Mouse (Mus musculus): ENCODE data around the gene Satb1. TPM values are rescaled to one million over a fixed set of nuclear protein-coding genes. Genes with fewer than 3 reads are reported as not detected.
A peak's percentile ranks its signal among the peaks of the same experiment; 100 is the strongest.

The Satb1 gene
- polyA plus RNA-seq, 1 experiment, result 873 TPM

- peaks cover 20% of the 10 kb centered on the region for H3K36me3 ChIP-seq (ENCODE audit: control insufficient read depth, insufficient read depth, low read length)
- H3K4me1 ChIP-seq (replicated peaks; ENCODE audit: control insufficient read depth, insufficient read depth, low read length), result peaks cover 11% of the 10 kb centered on the region
- no peak overlapping the region for H3K4me3 ChIP-seq (ENCODE audit: control insufficient read depth, insufficient read depth, low read length)
- no peak for DNase-seq
- H3K27ac ChIP-seq (ENCODE audit: control insufficient read depth, insufficient read depth, low read length), result no peak overlapping the region
- no peaks in the 10 kb centered on the region for H3K27me3 ChIP-seq (ENCODE audit: control insufficient read depth, insufficient read depth, low read length)
- 55% methylated on average over 1 of the region's 1 CpGs for WGBS
- TF ChIP-seq POLR2A (IDR thresholded peaks at IDR 0.05; ENCODE audit: control insufficient read depth, extremely low read depth, insufficient read depth, low read length, poor library complexity) (no peak), CTCF (IDR thresholded peaks at IDR 0.05; ENCODE audit: borderline replicate concordance, control insufficient read depth, extremely low read depth, insufficient read depth, low read length, poor library complexity) (no peak)
Measured at GRCm38 (mm10) chr17:51836901-51837300, 3.8 kb upstream of the Satb1 start.

GRCm38 (mm10) chr17:51836243-51836642 lies 3.2 kb upstream of the Satb1 start:
- WGBS, result 94% methylated on average over 5 of the region's 5 CpGs
- no peak overlapping the region for H3K27ac ChIP-seq (ENCODE audit: control insufficient read depth, insufficient read depth, low read length)
- no peak overlapping the region for H3K4me3 ChIP-seq (ENCODE audit: control insufficient read depth, insufficient read depth, low read length)
- no peak for DNase-seq
- TF ChIP-seq POLR2A (IDR thresholded peaks at IDR 0.05; ENCODE audit: control insufficient read depth, extremely low read depth, insufficient read depth, low read length, poor library complexity) (no peak), CTCF (IDR thresholded peaks at IDR 0.05; ENCODE audit: borderline replicate concordance, control insufficient read depth, extremely low read depth, insufficient read depth, low read length, poor library complexity) (no peak)
- H3K36me3 ChIP-seq (ENCODE audit: control insufficient read depth, insufficient read depth, low read length), result peaks cover 18% of the 10 kb centered on the region
- H3K4me1 ChIP-seq (replicated peaks; ENCODE audit: control insufficient read depth, insufficient read depth, low read length), result peaks cover 11% of the 10 kb centered on the region
- no peaks in the 10 kb centered on the region for H3K27me3 ChIP-seq (ENCODE audit: control insufficient read depth, insufficient read depth, low read length)

DNA sequence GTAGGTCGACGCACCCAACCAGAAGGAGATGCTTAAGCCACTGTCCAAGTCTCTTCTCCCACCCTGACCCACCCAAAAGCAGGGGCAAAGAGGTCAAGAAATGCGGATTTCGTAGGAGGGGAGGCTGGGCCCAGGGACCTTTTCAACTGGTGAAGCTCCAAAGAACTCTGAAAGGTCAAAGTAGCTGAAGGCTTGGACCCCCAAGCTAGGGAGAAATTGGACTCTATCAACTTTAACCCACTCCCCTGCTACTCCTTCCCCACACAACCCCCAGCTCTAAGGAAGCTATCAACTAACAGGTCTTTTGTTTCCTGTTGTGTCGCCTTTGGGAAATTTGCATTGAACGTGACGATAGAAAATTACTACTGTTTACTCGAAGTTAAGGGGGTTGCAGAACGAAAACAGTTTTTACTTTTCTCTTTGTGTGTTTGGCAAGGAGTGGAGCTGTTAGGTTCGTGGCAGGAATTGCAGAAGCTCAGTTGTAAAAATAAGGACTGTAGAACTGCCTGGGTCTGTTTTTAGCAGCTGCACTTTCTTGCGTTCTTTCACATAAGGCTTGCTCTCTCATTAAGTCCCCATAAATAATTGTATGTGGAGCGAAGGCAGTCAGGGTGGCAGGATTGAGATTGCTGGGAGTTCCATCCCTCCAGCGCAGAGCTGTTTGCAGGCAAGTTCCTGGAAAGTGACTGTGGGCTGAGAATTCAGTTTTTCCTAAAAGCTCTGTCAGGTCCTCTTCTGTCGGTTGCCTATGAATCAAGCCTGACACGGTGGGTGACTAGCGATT lies 680 bp upstream of the Satb1 start:
- DNase-seq, result no peak
- 2% methylated on average over 16 of the region's 16 CpGs for WGBS
- Histone ChIP-seq H3K4me3 (ENCODE audit: control insufficient read depth, insufficient read depth, low read length) (peak overlapping the region; percentile 90), H3K27ac (ENCODE audit: control insufficient read depth, insufficient read depth, low read length) (peak overlapping the region; percentile 99), H3K36me3 (ENCODE audit: control insufficient read depth, insufficient read depth, low read length) (peaks cover 4% of the 10 kb centered on the region), H3K27me3 (ENCODE audit: control insufficient read depth, insufficient read depth, low read length) (no peaks in the 10 kb centered on the region), H3K4me1 (replicated peaks; ENCODE audit: control insufficient read depth, insufficient read depth, low read length) (peaks cover 11% of the 10 kb centered on the region)
- TF ChIP-seq POLR2A (IDR thresholded peaks at IDR 0.05; ENCODE audit: control insufficient read depth, extremely low read depth, insufficient read depth, low read length, poor library complexity) (no peak), CTCF (IDR thresholded peaks at IDR 0.05; ENCODE audit: borderline replicate concordance, control insufficient read depth, extremely low read depth, insufficient read depth, low read length, poor library complexity) (no peak)

DNA sequence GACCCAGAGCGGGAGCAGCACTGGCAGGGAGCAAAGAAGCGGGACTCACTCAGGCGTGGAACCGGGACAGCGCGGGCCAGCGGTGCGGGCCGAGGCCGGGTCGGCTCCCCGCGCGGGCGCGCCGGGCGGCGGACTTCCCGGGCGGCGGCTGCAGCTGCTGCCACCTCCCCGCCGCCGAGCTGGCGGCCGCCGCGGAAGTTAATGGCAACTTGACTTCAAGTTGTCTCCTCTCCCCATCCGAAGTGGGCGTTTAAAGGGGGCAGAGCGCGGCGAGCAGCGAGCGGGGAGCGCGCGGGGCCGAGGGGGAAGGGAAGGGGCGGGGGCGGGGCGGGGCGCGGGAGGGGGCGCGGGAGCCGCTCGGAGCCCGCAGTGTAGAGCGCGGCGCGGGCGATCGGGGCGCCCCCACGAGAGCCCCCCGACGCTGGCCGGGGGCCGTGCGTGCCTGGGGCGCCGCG lies 642 bp downstream of the Satb1 start:
- WGBS, result under 1% methylated on average over 33 of the region's 66 CpGs
- H3K36me3 ChIP-seq (ENCODE audit: control insufficient read depth, insufficient read depth, low read length), result peaks cover 15% of the 10 kb centered on the region
- peak overlapping the region; percentile 98 for H3K27ac ChIP-seq (ENCODE audit: control insufficient read depth, insufficient read depth, low read length)
- H3K4me3 ChIP-seq (ENCODE audit: control insufficient read depth, insufficient read depth, low read length), result peak overlapping the region; percentile 90
- H3K4me1 ChIP-seq (replicated peaks; ENCODE audit: control insufficient read depth, insufficient read depth, low read length), result peaks cover 11% of the 10 kb centered on the region
- H3K27me3 ChIP-seq (ENCODE audit: control insufficient read depth, insufficient read depth, low read length), result no peaks in the 10 kb centered on the region
- TF ChIP-seq POLR2A (IDR thresholded peaks at IDR 0.05; ENCODE audit: control insufficient read depth, extremely low read depth, insufficient read depth, low read length, poor library complexity), result peak; percentile 95
- TF ChIP-seq CTCF (IDR thresholded peaks at IDR 0.05; ENCODE audit: borderline replicate concordance, control insufficient read depth, extremely low read depth, insufficient read depth, low read length, poor library complexity), result no peak
- DNase-seq, result peak; percentile 86

DNA sequence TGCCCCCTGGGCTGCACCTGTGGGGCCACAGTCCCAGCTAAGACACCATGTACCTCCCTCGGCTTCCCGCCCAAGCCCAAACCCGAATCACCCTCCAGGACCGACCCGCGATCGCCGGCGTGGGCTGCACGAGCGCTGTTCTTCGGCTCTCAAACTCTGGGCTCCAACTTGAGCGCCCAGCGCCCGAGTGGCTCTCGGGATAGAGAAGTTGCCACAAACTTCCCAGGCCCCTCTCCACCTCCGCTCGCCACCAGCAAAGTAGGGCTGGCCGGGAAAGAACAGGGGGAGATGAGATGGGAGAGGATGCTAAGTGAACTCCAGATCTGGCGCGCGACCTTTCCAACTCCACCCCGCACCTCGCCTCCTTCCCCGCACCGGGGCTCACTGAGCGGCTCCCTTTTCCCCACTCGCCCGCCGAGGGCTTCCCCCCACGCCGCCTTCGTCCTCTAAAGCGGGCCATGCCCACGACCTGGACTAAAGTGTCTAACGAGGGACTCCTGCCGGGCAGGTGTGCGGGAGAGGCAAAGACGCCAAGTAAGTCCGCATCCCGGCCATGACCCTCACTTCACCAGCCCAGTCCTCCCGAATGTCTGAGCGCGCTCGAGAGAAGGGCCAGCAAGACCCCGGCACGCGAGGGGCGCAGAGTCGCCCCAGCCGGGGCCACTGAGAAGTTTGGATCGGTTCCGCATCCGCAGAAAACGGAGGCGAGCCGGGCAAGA lies 1.2 kb downstream of the Satb1 start:
- H3K36me3 ChIP-seq (ENCODE audit: control insufficient read depth, insufficient read depth, low read length), result peaks cover 18% of the 10 kb centered on the region
- H3K4me3 ChIP-seq (ENCODE audit: control insufficient read depth, insufficient read depth, low read length), result peak overlapping the region; percentile 90
- H3K27me3 ChIP-seq (ENCODE audit: control insufficient read depth, insufficient read depth, low read length), result no peaks in the 10 kb centered on the region
- no peak for TF ChIP-seq POLR2A (IDR thresholded peaks at IDR 0.05; ENCODE audit: control insufficient read depth, extremely low read depth, insufficient read depth, low read length, poor library complexity)
- no peak; the same call in 1 of the 2 replicates for TF ChIP-seq CTCF (IDR thresholded peaks at IDR 0.05; ENCODE audit: borderline replicate concordance, control insufficient read depth, extremely low read depth, insufficient read depth, low read length, poor library complexity)
- DNase-seq, result peak; percentile 63
- under 1% methylated on average over 57 of the region's 57 CpGs for WGBS
- H3K4me1 ChIP-seq (replicated peaks; ENCODE audit: control insufficient read depth, insufficient read depth, low read length), result peaks cover 9% of the 10 kb centered on the region
- peak overlapping the region; percentile 98 for H3K27ac ChIP-seq (ENCODE audit: control insufficient read depth, insufficient read depth, low read length)

GRCm38 (mm10) chr17:51831121-51831701 lies 1.9 kb downstream of the Satb1 start:
- peaks cover 7% of the 10 kb centered on the region for H3K4me1 ChIP-seq (replicated peaks; ENCODE audit: control insufficient read depth, insufficient read depth, low read length)
- WGBS, result 7% methylated on average over 14 of the region's 14 CpGs
- no peak for TF ChIP-seq CTCF (IDR thresholded peaks at IDR 0.05; ENCODE audit: borderline replicate concordance, control insufficient read depth, extremely low read depth, insufficient read depth, low read length, poor library complexity)
- TF ChIP-seq POLR2A (IDR thresholded peaks at IDR 0.05; ENCODE audit: control insufficient read depth, extremely low read depth, insufficient read depth, low read length, poor library complexity), result no peak
- peak overlapping the region; percentile 98 for H3K27ac ChIP-seq (ENCODE audit: control insufficient read depth, insufficient read depth, low read length)
- H3K36me3 ChIP-seq (ENCODE audit: control insufficient read depth, insufficient read depth, low read length), result peaks cover 23% of the 10 kb centered on the region
- H3K27me3 ChIP-seq (ENCODE audit: control insufficient read depth, insufficient read depth, low read length), result no peaks in the 10 kb centered on the region
- H3K4me3 ChIP-seq (ENCODE audit: control insufficient read depth, insufficient read depth, low read length), result peak overlapping the region; percentile 90
- no peak for DNase-seq
